Mouse (Mus musculus) urinary bladder, adult 18-20 months (tissue): ENCODE measurements around the gene Irs2.

ENCODE experiments used
- DNase-seq, 2 experiments: peaks; one replicate each; pipeline ENCODE4 v3.0.0; 2022; ENCODE audit warnings: low spot score in 2 of 2, mixed read lengths in 2 of 2

The Irs2 gene

GRCm38 (mm10) chr8:11008379-11008775, at the start of gene Irs2:
TSS of gene Irs2 (minus strand) at chr8:11008458.
- no peak for DNase-seq

GRCm38 (mm10) chr8:11056665-11057064, 48.4 kb upstream of the Irs2 start:
- DNase-seq, result no peak

- peak in 1 of 2 experiments; percentile 51 for DNase-seq
These were observed 47.9 kb upstream of the Irs2 start for GRCm38 (mm10) chr8:11056175-11056563.

- peak; percentile 35 to 42 for DNase-seq
These were observed 47.4 kb upstream of the Irs2 start for GRCm38 (mm10) chr8:11055557-11056174.

- no peak for DNase-seq
These were observed 41.6 kb upstream of the Irs2 start for GRCm38 (mm10) chr8:11049835-11050234.

GRCm38 (mm10) chr8:11047812-11048211, 39.6 kb upstream of the Irs2 start:
- no peak for DNase-seq

GRCm38 (mm10) chr8:11044660-11045059, 36.4 kb upstream of the Irs2 start:
- DNase-seq, result no peak

- no peak for DNase-seq
These were observed 35.3 kb upstream of the Irs2 start for GRCm38 (mm10) chr8:11043591-11043990.

- DNase-seq, result no peak
These were observed 34.8 kb upstream of the Irs2 start for GRCm38 (mm10) chr8:11042872-11043587.

GRCm38 (mm10) chr8:11040088-11040487, 31.8 kb upstream of the Irs2 start:
- no peak for DNase-seq

- no peak for DNase-seq
These were observed 30.5 kb upstream of the Irs2 start for GRCm38 (mm10) chr8:11038788-11039187.

GRCm38 (mm10) chr8:11038367-11038766, 30.1 kb upstream of the Irs2 start:
- DNase-seq, result no peak

GRCm38 (mm10) chr8:11036790-11037189, 28.5 kb upstream of the Irs2 start:
- DNase-seq, result no peak

- no peak for DNase-seq
These were observed 27.6 kb upstream of the Irs2 start for GRCm38 (mm10) chr8:11035628-11036416.

GRCm38 (mm10) chr8:11024871-11025270, 16.6 kb upstream of the Irs2 start:
- DNase-seq, result no peak

GRCm38 (mm10) chr8:11020949-11021572, 12.8 kb upstream of the Irs2 start:
- DNase-seq, result no peak

GRCm38 (mm10) chr8:11015622-11016021, 7.4 kb upstream of the Irs2 start:
- no peak for DNase-seq

GRCm38 (mm10) chr8:11013258-11013657, 5.0 kb upstream of the Irs2 start:
- DNase-seq, result peak in 1 of 2 experiments; percentile 60

GRCm38 (mm10) chr8:11011787-11012485, 3.7 kb upstream of the Irs2 start:
- no peak for DNase-seq

- DNase-seq, result no peak
These were observed 2.8 kb upstream of the Irs2 start for GRCm38 (mm10) chr8:11010913-11011605.

- DNase-seq, result no peak
These were observed 2.1 kb upstream of the Irs2 start for GRCm38 (mm10) chr8:11010398-11010797.
